Mouse (Mus musculus): ENCODE measurements around the gene Tmem209. TPM values are rescaled to one million over a fixed set of nuclear protein-coding genes. Genes with fewer than 3 reads are reported as not detected.
A peak's percentile ranks its signal among the peaks of the same experiment; 100 is the strongest.

Gene Tmem209
- 45.9 and 59.4 TPM in 2 replicates for polyA plus RNA-seq (2012; rRNA removed)

- TF ChIP-seq POLR2A (IDR thresholded peaks at IDR 0.05; ENCODE audit: borderline replicate concordance, extremely low read depth, insufficient read depth, insufficient read length, poor library complexity, severe bottlenecking) (peak; percentile 79; the same call in 1 of the 2 replicates), CTCF (IDR thresholded peaks at IDR 0.05; ENCODE audit: borderline replicate concordance, extremely low read depth, insufficient read depth, insufficient read length) (no peak)
- DNase-seq (ENCODE audit: low read depth): peak; percentile 100
Observed at GRCm38 (mm10) chr6:30509265-30510239, at the start of gene Tmem209, which contains the start of gene Ssmem1. TSS of gene Tmem209 (minus strand) at chr6:30509783. TSS of gene Ssmem1 (plus strand) at chr6:30509849.

GRCm38 (mm10) chr6:30556080-30556479 is 46.5 kb upstream of the Tmem209 start:
- no peak for TF ChIP-seq POLR2A (IDR thresholded peaks at IDR 0.05; ENCODE audit: borderline replicate concordance, extremely low read depth, insufficient read depth, insufficient read length, poor library complexity, severe bottlenecking)
- TF ChIP-seq CTCF (IDR thresholded peaks at IDR 0.05; ENCODE audit: borderline replicate concordance, extremely low read depth, insufficient read depth, insufficient read length): no peak
- peak; percentile 26 for DNase-seq (ENCODE audit: low read depth)

- TF ChIP-seq POLR2A (IDR thresholded peaks at IDR 0.05; ENCODE audit: borderline replicate concordance, extremely low read depth, insufficient read depth, insufficient read length, poor library complexity, severe bottlenecking) (no peak), CTCF (IDR thresholded peaks at IDR 0.05; ENCODE audit: borderline replicate concordance, extremely low read depth, insufficient read depth, insufficient read length) (no peak)
Observed at GRCm38 (mm10) chr6:30554621-30555170, 45.1 kb upstream of the Tmem209 start.

GRCm38 (mm10) chr6:30554092-30554491 is 44.5 kb upstream of the Tmem209 start:
- TF ChIP-seq CTCF (IDR thresholded peaks at IDR 0.05; ENCODE audit: borderline replicate concordance, extremely low read depth, insufficient read depth, insufficient read length): no peak
- TF ChIP-seq POLR2A (IDR thresholded peaks at IDR 0.05; ENCODE audit: borderline replicate concordance, extremely low read depth, insufficient read depth, insufficient read length, poor library complexity, severe bottlenecking): no peak
- DNase-seq (ENCODE audit: low read depth): no peak

More at GRCm38 (mm10) chr6:30554621-30555170, 45.1 kb upstream of the Tmem209 start:
- DNase-seq (ENCODE audit: low read depth): no peak

DNA sequence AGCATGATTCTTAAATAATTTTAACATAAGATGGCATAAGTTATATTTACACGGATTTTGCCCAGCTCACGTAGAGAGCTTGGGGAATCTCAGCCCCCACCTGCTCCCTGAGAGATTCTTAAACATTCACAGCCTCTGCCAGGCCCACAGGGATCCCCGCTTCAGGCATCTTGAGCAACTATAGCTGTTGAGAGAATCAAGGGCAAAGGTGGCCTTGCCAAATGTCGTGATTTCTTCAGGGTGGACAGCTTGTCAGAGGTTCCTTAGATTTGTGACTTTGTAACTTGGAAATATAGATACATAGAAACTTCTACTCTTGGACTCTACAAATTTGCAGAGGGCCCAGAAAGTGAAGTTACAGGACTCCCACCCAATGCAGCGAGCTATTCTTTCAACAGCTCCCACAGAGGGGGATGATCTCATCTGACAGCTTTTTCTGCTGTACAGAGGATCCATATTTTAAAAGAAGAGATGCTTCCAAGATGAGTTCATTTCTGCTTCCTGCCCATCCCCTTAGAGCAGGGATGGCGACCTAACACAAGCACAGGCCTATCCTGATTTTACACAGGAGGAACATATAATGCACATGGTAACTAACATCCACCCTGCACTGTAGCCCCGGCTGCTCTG is 43.9 kb upstream of the Tmem209 start:
- DNase-seq (ENCODE audit: low read depth): no peak
- TF ChIP-seq POLR2A (IDR thresholded peaks at IDR 0.05; ENCODE audit: borderline replicate concordance, extremely low read depth, insufficient read depth, insufficient read length, poor library complexity, severe bottlenecking) (no peak), CTCF (IDR thresholded peaks at IDR 0.05; ENCODE audit: borderline replicate concordance, extremely low read depth, insufficient read depth, insufficient read length) (no peak)

GRCm38 (mm10) chr6:30552628-30553027 is 43.0 kb upstream of the Tmem209 start:
- DNase-seq (ENCODE audit: low read depth): no peak
- no peak for TF ChIP-seq POLR2A (IDR thresholded peaks at IDR 0.05; ENCODE audit: borderline replicate concordance, extremely low read depth, insufficient read depth, insufficient read length, poor library complexity, severe bottlenecking)

GRCm38 (mm10) chr6:30551644-30552580 is 42.3 kb upstream of the Tmem209 start:
- DNase-seq (ENCODE audit: low read depth): peak; percentile 95
- TF ChIP-seq POLR2A (IDR thresholded peaks at IDR 0.05; ENCODE audit: borderline replicate concordance, extremely low read depth, insufficient read depth, insufficient read length, poor library complexity, severe bottlenecking): no peak
- TF ChIP-seq CTCF (IDR thresholded peaks at IDR 0.05; ENCODE audit: borderline replicate concordance, extremely low read depth, insufficient read depth, insufficient read length): peak; percentile 6; the same call in 1 of the 2 replicates

GRCm38 (mm10) chr6:30551193-30551515 is 41.6 kb upstream of the Tmem209 start:
- peak; percentile 74 for DNase-seq (ENCODE audit: low read depth)
- TF ChIP-seq POLR2A (IDR thresholded peaks at IDR 0.05; ENCODE audit: borderline replicate concordance, extremely low read depth, insufficient read depth, insufficient read length, poor library complexity, severe bottlenecking) (no peak), CTCF (IDR thresholded peaks at IDR 0.05; ENCODE audit: borderline replicate concordance, extremely low read depth, insufficient read depth, insufficient read length) (no peak)

DNA sequence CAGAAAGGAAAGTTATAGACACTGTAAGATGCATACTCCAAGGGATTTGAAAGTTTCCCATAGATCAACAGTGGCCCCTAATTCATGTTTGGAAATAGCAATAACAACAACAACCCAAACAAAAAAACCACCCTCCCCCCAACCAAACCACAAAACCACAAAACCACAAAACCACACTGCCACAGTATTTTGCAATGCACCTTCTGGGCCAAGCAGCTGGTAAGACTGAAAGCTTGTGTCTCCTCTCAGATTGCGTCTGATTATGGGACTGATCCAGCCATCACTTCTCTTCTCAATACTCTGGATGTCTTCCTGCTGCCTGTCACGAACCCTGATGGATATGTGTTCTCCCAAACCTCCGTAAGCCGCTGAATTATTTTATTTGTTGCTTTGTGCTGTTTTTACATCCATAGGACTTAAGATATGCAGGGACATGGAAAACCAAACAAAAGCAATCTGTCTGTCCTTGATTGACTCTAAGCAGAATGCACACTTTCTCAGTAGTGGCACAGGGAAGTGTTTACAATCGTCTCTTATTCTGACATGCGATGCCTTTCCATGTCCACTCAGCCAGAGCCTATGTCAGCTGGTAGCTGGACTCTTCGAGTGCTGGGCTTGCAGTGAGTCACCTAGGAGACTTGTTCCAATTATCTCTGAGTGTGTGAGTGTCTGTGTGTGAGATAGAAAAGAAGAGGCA is 41.1 kb upstream of the Tmem209 start:
- TF ChIP-seq CTCF (IDR thresholded peaks at IDR 0.05; ENCODE audit: borderline replicate concordance, extremely low read depth, insufficient read depth, insufficient read length) (no peak), POLR2A (IDR thresholded peaks at IDR 0.05; ENCODE audit: borderline replicate concordance, extremely low read depth, insufficient read depth, insufficient read length, poor library complexity, severe bottlenecking) (no peak)
- no peak for DNase-seq (ENCODE audit: low read depth)

GRCm38 (mm10) chr6:30549231-30549761 is 39.7 kb upstream of the Tmem209 start:
- TF ChIP-seq POLR2A (IDR thresholded peaks at IDR 0.05; ENCODE audit: borderline replicate concordance, extremely low read depth, insufficient read depth, insufficient read length, poor library complexity, severe bottlenecking) (no peak), CTCF (IDR thresholded peaks at IDR 0.05; ENCODE audit: borderline replicate concordance, extremely low read depth, insufficient read depth, insufficient read length) (no peak)
- DNase-seq (ENCODE audit: low read depth): peak; percentile 82
